Comparison of ENCODE assay signal across 9 mouse cellular contexts in genomic region chr13:84345114-84345513, GRCm38 (mm10).
A peak's percentile ranks its signal among the peaks of the same experiment; 100 is the strongest.
DNase-seq lines count a peak whose midpoint lies in the region; ATAC-seq lines count a peak whose summit lies in the region.
"Had no signal": no experiment of that assay in that cellular context is flagged by ENCODE, and none has a peak within 500 bp of the region (broad histone marks: within the 10 kb centered on the region; RNA-seq: fewer than 3 reads in every experiment).

No protein-coding gene starts in this region.

- intact Hi-C loops in heart, postnatal 25 days (cut with DNase I) = no loop called here

- H3K27me3 ChIP-seq in hindbrain, embryonic 16.5 days (replicated peaks; ENCODE audit: control insufficient read depth, insufficient read depth, low read length) = no peaks in the 10 kb centered on the region
- H3K27me3 ChIP-seq in neural tube, embryonic 12.5 days (replicated peaks) = no peaks in the 10 kb centered on the region

- H3K9ac ChIP-seq in hindbrain, embryonic 16.5 days (ENCODE audit: low read depth, low read length) = peak overlapping the region; percentile 56
- H3K9ac ChIP-seq in neural tube, embryonic 12.5 days = peak overlapping the region; percentile 60

- no peak overlapping the region for H3K4me3 ChIP-seq in hindbrain, embryonic 16.5 days (ENCODE audit: low read length)
- H3K4me3 ChIP-seq in neural tube, embryonic 12.5 days = 0 out of 2 replicates have a peak overlapping the region, but pooled peaks have one; percentile 7

- 9% methylated on average over 8 of the region's 8 CpGs for WGBS in hindbrain, embryonic 16.5 days
- under 1% methylated on average over 8 of the region's 8 CpGs for WGBS in neural tube, embryonic 12.5 days

- ATAC-seq in hindbrain, embryonic 16.5 days = no peak
- ATAC-seq in neural tube, embryonic 12.5 days (ENCODE audit: low FRiP score, low read depth) = no peak

- DNase-seq in frontal cortex, postnatal 14 days (ENCODE audit: low spot score in 2 of 2) = peak; percentile 13 to 19
- DNase-seq in frontal cortex, adult 2 months (ENCODE audit: extremely low spot score in 1 of 2, low spot score in 1 of 2) = no peak
- peak; percentile 37 for DNase-seq in embryo, embryonic 10 days (ENCODE audit: low spot score)
- no peak for DNase-seq in urinary bladder, adult 2 months (ENCODE audit: low spot score)
- no peak for DNase-seq in urinary bladder, postnatal 14 days (ENCODE audit: low spot score)
- DNase-seq in heart, postnatal 25 days (ENCODE audit: low spot score) = no peak
- DNase-seq: heart, postnatal 36 days had no signal

- no peaks in the 10 kb centered on the region for H3K9me3 ChIP-seq in hindbrain, embryonic 16.5 days (ENCODE audit: control insufficient read depth, low read length)
- no peaks in the 10 kb centered on the region for H3K9me3 ChIP-seq in neural tube, embryonic 12.5 days

- peak overlapping the region; percentile 97 for H3K27ac ChIP-seq in hindbrain, embryonic 16.5 days (ENCODE audit: low read depth, low read length)
- peak overlapping the region; percentile 97 for H3K27ac ChIP-seq in neural tube, embryonic 12.5 days

- no peaks in the 10 kb centered on the region for H3K36me3 ChIP-seq in hindbrain, embryonic 16.5 days (ENCODE audit: control insufficient read depth, insufficient read depth, low read length)
- H3K36me3 ChIP-seq in neural tube, embryonic 12.5 days = no peaks in the 10 kb centered on the region

- peak overlapping the region; percentile 89 for H3K4me2 ChIP-seq in hindbrain, embryonic 16.5 days (ENCODE audit: low read length)
- peak overlapping the region; percentile 60 for H3K4me2 ChIP-seq in neural tube, embryonic 12.5 days (replicated peaks)

- H3K4me1 ChIP-seq in hindbrain, embryonic 16.5 days (ENCODE audit: control insufficient read depth, insufficient read depth, low read depth, low read length) = peaks cover 16% of the 10 kb centered on the region
- peaks cover 21% of the 10 kb centered on the region for H3K4me1 ChIP-seq in neural tube, embryonic 12.5 days

Comparison
In these comparisons a context has a peak if more than half of its experiments do, and no peak if none do; other contexts are left out.
1. DNase-seq: peak in frontal cortex, postnatal 14 days (2 of 2) and embryo, embryonic 10 days (single experiment); none in frontal cortex, adult 2 months (0 of 2), urinary bladder, adult 2 months (single experiment), urinary bladder, postnatal 14 days (single experiment) and heart, postnatal 25 days (single experiment).